Mouse (Mus musculus): Measurements from ENCODE around the gene Sox5. TPM values are rescaled to one million over a fixed set of nuclear protein-coding genes. Genes with fewer than 3 reads are reported as not detected.

Sox5 gene
- total RNA-seq, 2 experiments from 2014 or later: 2.6 to 2.9 TPM

- DNase-seq: no peak
These were observed 453.0 kb downstream of the Sox5 start for GRCm38 (mm10) chr6:144328779-144329178.

DNA sequence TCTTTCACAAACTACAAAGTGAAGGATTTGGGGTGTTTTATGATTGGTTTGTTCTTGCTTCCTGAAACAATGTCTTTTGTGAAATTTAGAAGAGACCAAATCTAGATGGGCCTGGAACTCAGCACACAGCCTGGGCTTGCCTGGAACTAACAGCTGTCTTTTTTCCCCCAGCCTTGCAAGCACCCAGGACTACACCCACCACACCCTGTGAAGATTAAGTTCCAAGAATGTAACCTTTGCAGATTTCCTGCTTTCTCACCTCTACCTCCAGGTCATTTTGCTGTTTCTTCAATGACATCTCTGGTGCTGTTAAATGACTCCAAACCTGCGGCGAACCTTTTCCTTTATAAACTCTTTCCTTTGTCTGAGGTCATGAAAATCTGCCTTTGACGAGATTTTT lies 455.0 kb downstream of the Sox5 start:
- no peak for DNase-seq

- no peak for DNase-seq
These were observed 458.4 kb downstream of the Sox5 start for GRCm38 (mm10) chr6:144323372-144323771.

DNA sequence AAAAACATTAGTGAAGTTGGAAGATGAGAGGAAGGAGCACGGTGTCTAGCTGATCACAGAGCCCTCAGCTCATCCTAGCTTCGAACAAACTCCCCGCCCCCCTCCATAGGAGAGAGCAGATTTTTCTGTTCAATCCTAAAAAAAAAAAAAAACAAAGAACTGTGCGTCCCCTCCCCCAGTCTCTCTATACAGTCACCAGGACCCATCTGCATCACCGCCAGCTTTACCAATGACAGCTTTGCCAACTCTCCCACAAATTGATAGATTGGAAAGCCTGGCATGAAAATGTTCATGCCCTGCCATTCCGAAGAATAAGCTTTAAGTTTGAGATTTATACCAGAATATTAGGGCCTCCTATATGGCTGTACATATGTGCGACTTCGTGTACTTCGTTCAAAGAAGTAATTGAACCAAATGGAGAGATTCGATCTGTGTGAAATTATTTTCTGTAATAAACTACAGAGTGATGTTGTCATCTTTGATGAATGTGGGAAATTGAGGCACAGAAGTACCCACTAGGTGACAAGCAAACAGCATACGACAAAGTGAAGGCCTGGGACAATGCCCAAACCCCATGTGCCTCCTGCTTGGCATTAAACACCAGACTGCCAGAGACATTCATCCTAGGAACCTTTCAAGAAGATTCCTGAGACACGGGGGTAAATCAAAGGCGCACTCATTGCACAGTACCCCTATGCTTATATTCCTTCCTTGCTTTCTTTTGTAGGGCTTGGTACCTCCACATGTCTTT lies 459.3 kb downstream of the Sox5 start:
- no peak for DNase-seq

GRCm38 (mm10) chr6:144320327-144320726 lies 461.4 kb downstream of the Sox5 start:
- DNase-seq: no peak

DNA sequence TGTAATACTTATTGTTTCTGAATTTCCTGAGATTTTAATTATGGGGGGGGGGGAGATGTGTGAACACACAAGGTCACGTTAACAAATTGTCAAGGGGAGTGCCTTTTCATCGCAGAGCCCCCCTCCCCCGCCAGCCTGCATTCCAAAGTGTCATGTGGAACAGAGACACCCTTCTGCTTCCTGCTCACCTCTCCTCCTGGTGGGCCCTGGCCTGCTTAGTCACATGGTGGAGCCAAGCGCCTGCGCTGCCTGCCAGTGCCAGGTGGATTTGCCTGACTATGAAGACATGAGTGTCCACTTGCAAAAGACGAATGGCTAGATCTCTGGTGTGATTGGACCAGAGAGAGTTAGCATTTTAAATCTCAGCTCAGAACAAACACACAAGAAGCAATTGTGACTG lies 462.1 kb downstream of the Sox5 start:
- no peak for DNase-seq

GRCm38 (mm10) chr6:144312781-144313754 lies 468.7 kb downstream of the Sox5 start:
- no peak for DNase-seq

GRCm38 (mm10) chr6:144312282-144312780 lies 469.4 kb downstream of the Sox5 start:
- no peak for DNase-seq

DNA sequence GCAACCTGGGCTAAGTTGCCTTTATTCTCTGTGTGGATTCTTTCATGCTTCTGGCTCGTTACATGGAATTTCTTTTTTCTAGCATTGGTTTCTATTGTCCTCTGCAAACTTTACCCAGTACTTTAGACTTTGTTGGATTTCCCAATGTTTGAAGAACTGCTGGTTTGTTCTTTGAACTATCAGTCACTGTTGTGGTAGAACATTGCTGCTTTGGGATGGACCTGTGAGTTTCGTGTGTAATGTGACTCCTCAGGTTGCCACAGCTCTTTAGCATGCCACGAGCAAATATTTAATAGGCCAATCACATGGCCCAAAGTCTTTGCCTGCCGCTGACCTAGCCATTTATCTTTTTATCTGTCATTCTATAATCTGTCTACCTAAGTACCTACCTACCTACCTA lies 470.0 kb downstream of the Sox5 start:
- no peak for DNase-seq

DNA sequence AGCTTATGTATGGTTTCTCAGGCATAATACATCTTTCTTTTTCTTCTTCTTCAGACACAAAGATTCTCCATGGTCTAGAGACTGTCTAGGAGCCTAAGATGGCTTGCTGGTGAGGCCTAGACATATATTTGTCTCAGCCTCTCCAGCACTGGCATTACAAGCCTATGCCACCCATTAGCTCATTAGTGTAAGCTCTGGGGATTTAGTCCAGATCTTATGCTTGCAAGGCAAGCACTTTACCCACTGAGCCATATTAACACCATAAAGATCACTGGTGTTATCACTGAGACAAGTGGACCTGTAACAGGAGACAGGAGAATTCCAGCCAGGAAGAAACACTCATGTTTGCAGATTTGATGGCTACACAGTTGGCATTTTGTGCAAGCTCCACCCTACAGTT lies 472.6 kb downstream of the Sox5 start:
- no peak for DNase-seq

GRCm38 (mm10) chr6:144307551-144308149 lies 474.1 kb downstream of the Sox5 start:
- no peak for DNase-seq

- DNase-seq: no peak
These were observed 479.0 kb downstream of the Sox5 start for GRCm38 (mm10) chr6:144302823-144303222.

DNA sequence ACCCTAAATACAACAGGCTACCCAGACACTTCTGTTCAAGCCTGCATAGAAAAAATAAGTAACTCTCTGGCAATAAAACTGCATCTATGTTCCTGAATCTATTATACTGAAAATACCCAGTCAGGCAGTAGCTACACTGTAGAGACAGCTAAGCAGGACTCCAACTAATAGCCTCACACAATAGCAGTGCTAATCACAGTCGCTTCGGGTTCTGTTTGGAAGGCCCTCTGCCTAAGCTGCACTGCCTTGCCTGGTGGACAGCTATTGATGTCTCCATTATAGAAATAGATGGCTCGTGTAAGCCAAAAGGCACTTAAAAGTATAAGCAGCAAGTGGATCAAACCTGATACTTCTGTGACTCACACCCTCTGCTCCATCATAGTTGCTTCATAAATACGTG lies 480.7 kb downstream of the Sox5 start:
- no peak for DNase-seq

- no peak for DNase-seq
These were observed 482.3 kb downstream of the Sox5 start for GRCm38 (mm10) chr6:144299503-144299858.

- no peak for DNase-seq
These were observed 482.9 kb downstream of the Sox5 start for GRCm38 (mm10) chr6:144298641-144299502.

- no peak for DNase-seq
These were observed 483.9 kb downstream of the Sox5 start for GRCm38 (mm10) chr6:144297846-144298245.

- DNase-seq: no peak
These were observed 484.6 kb downstream of the Sox5 start for GRCm38 (mm10) chr6:144297131-144297530.

- no peak for DNase-seq
These were observed 490.3 kb downstream of the Sox5 start for GRCm38 (mm10) chr6:144291526-144291925.

- DNase-seq: no peak
These were observed 495.7 kb downstream of the Sox5 start for GRCm38 (mm10) chr6:144286122-144286521.

- DNase-seq: no peak
These were observed 498.6 kb downstream of the Sox5 start for GRCm38 (mm10) chr6:144283191-144283590.

GRCm38 (mm10) chr6:144282756-144283155 lies 499.0 kb downstream of the Sox5 start:
- DNase-seq: no peak

DNA sequence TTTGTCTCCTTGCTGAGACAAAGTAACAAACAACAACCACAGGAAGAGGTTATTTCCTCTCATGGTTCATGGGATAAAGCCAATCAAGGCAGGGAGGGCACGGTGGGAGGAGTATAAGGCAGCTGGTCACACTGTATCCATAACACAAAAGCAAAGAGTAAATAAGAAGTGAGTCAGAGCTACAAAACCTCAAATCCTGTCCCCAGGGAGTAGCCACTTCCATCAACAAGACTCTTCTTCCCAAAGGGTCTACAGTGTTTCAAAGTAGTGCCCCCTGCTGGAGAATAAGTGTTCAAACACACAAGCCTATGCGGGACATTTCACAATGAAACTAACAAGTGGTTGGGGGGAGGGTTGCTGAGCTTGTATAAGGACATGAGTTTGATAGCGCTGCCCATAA lies 500.1 kb downstream of the Sox5 start:
- no peak for DNase-seq
